Mouse (Mus musculus) embryonic facial prominence, embryonic 10.5 days (tissue): ENCODE results near the gene Disc1. TPM values are rescaled to one million over a fixed set of nuclear protein-coding genes. Genes with fewer than 3 reads are reported as not detected.

Experiments used
- DNase-seq: peaks from one replicate; pipeline ENCODE4 v3.0.0-alpha.2; 2017; ENCODE audit warnings: low spot score
- H3K27ac ChIP-seq: fragments of 300-500 bp; sonication (generic); replicated peaks from 2 replicates; pipeline ENCODE4 v1.5.1; 2016; ENCODE audit warnings: mild to moderate bottlenecking
- H3K27me3 ChIP-seq: fragments of 300-500 bp; sonication (generic); replicated peaks from 2 replicates; pipeline ENCODE4 v1.6.1; 2016; ENCODE audit warnings: low read depth, mild to moderate bottlenecking; ENCODE audit not compliant: poor library complexity, severe bottlenecking
- H3K36me3 ChIP-seq: fragments of 300-500 bp; sonication (generic); replicated peaks from 2 replicates; pipeline ENCODE4 v1.6.1; 2016; ENCODE audit warnings: mild to moderate bottlenecking, moderate library complexity
- H3K4me1 ChIP-seq: fragments of 300-500 bp; sonication (generic); 2 replicates; pipeline ENCODE4 v1.6.1; 2016
- H3K4me3 ChIP-seq: fragments of 300-500 bp; sonication (generic); 2 replicates; pipeline ENCODE4 v1.5.1; 2016; ENCODE audit warnings: mild to moderate bottlenecking, moderate library complexity
- H3K9me3 ChIP-seq: fragments of 300-500 bp; sonication (generic); 2 replicates; pipeline ENCODE4 v1.6.1; 2016; ENCODE audit warnings: mild to moderate bottlenecking
- WGBS: fragments of 180-500 bp; shearing (Covaris S2); methylation state at CpG from one replicate; pipeline ENCODE4 v1.1.7; 2016; 5-methylcytosine and 5-hydroxymethylcytosine counted together
- polyA plus RNA-seq: library from polyadenylated mRNA; unstranded; fragments of >200 nt; fragmentation: Nextera tagmentation; extraction: Ambion mirVana; gene quantifications from 2 replicates; pipeline ENCODE4 v1.2.1, GENCODE M21; 2016

Disc1 gene
- polyA plus RNA-seq, 1 experiment from 2014 or later = 1.7 TPM

DNA sequence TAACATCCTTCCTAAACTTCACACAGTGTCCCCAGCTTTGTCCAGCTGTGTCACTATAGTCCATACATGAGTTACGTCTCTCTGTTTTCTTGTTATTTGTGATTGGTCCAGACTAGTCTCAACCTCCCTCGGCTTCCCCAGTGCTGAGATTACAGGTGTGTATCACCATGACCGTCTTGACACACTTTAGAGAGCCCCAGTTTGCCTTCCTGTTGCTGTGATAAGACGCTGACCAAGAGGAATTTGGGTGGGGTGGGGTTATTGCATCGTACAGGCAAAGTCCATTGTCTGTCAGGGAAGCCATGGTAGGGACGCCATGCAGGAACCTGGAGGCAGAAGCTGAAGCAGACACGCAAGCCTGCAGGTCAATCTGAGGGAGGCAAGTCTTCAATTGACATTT, 216.3 kb downstream of the Disc1 start:
- Histone ChIP-seq H3K27ac (no peak overlapping the region; the same call in 1 of the 2 replicates), H3K36me3 (no peaks in the 10 kb centered on the region), H3K27me3 (0 out of 2 replicates have a peak, but pooled peaks cover 14% of the 10 kb centered on the region), H3K4me3 (no peak overlapping the region), H3K9me3 (0 out of 2 replicates have a peak, but pooled peaks cover 6% of the 10 kb centered on the region), H3K4me1 (peaks cover 16% of the 10 kb centered on the region)
- WGBS = 84% methylated on average over 7 of the region's 7 CpGs
- no peak for DNase-seq

DNA sequence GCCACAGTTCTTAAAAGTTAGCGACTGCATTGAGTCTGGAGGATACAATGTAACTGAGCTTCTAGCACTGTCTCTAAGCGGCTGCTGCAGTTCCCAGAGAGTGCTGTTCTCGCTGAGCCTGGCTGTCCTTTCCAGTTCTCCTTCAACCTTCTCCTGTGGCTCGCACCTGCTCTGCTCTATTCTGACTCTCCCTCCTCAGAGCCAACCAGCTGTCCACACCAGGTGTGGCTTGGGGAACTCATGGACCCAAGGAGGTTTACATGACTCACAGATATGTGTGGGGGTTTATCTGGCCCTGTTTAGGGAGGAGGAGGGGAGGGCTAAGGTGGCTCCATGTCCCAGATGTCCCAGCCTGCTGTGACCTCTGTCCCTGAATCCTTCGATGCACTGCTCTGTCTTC, 217.4 kb downstream of the Disc1 start:
- 0 out of 2 replicates have a peak, but pooled peaks cover 9% of the 10 kb centered on the region for H3K9me3 ChIP-seq
- no peak for DNase-seq
- 0 out of 2 replicates have a peak overlapping the region, but pooled peaks have one; percentile 7 for H3K27ac ChIP-seq
- no peaks in the 10 kb centered on the region for H3K36me3 ChIP-seq
- WGBS = 74% methylated on average over 5 of the region's 5 CpGs
- peaks cover 13% of the 10 kb centered on the region for H3K4me1 ChIP-seq
- H3K4me3 ChIP-seq = no peak overlapping the region
- H3K27me3 ChIP-seq = 0 out of 2 replicates have a peak, but pooled peaks cover 8% of the 10 kb centered on the region

DNA sequence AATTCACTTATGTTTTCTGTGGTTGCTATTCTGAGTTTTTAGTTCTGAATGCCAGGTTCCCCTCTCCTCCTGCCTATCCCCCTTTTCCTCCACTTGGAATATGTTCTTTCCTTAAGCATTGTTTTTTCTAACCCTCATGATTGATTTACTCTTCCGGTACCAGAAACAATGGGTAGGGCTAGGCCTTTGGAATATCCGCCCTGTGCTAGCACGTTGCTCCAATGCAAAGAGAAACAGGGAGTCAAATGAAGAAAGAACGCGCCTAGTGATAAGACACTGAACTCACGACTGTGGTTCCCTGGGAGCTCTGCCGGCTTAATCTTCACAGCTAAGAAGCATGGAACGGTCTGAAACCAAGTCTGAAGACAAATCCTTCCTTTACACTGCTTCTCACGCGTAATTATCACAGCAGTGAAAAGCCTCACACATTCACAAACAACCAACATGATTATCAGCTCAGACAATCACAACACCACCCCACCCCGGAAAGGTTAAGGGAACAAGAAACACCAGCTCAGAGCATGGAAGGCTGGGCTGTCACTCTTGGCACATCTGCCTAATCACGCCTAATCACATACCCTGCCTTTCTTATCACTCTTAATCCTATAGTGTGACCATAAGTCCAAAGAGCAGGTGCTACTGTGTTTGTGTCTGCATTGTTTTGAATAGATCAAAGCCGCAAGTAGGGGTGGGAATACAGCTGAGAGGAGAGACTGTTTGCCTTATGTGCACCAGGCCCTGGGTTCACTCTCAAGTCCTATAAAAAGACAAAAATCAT, 218.3 kb downstream of the Disc1 start:
- DNase-seq = no peak
- H3K4me1 ChIP-seq = peaks cover 22% of the 10 kb centered on the region
- H3K9me3 ChIP-seq = 0 out of 2 replicates have a peak, but pooled peaks cover 9% of the 10 kb centered on the region
- H3K27ac ChIP-seq = no peak overlapping the region; the same call in 1 of the 2 replicates
- no peaks in the 10 kb centered on the region for H3K36me3 ChIP-seq
- 66% methylated on average over 13 of the region's 13 CpGs for WGBS
- no peak overlapping the region for H3K4me3 ChIP-seq
- H3K27me3 ChIP-seq = 0 out of 2 replicates have a peak, but pooled peaks cover 8% of the 10 kb centered on the region

DNA sequence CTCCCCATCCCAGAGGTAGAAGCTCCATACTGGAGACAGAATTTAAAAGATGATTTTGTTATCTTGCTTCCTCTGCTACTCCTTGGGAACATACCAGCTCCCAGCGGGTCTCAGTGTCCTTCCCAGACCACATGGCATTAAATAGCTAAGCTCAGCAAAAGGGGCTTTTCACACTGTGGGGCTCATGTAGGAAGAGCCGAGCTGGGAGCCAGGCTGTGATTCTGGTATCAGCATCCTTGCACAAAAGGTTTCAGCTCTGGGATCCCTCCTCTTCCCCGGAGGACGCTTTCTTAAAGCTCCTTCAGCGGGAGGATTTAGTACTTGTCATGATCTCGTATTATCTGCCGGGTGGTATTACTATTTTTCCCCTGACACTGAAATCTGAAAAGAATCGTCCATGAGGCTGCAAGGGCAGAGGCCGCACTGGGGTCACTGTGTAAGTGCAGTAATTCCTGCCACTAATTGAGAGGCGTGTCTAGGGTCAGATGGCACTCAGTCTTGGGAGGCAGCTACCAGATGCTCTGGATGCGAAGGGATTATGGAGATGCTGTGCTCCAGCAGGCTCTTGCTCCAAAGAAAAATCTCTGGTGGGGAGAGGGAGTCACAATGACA, 223.2 kb downstream of the Disc1 start:
- peaks cover 30% of the 10 kb centered on the region for H3K27me3 ChIP-seq
- H3K27ac ChIP-seq = peak overlapping the region; percentile 61
- no peaks in the 10 kb centered on the region for H3K36me3 ChIP-seq
- H3K4me1 ChIP-seq = peaks cover 46% of the 10 kb centered on the region
- peak; percentile 69 for DNase-seq
- H3K9me3 ChIP-seq = 0 out of 2 replicates have a peak, but pooled peaks cover 9% of the 10 kb centered on the region
- H3K4me3 ChIP-seq = no peak overlapping the region; the same call in 1 of the 2 replicates
- 3% methylated on average over 11 of the region's 11 CpGs for WGBS

DNA sequence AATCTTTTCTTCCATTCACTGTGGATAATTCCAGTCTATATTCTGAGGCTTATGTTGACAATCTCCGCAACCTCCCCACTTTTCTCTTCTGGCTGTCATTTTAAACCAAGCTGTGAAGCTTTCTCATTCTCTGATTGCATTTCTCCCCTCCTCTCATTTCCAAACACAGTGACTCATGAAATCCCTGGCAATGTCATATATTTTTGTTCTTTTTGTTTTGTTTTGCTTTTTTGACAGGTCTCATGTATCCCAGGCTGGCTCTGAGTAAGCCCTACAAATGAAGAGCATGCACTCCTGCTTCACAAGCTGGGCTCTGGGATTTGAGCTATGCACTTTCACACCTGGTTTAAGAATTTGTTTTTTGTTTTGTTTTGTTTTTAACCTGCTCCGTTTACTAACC, 225.2 kb downstream of the Disc1 start:
- DNase-seq = no peak
- Histone ChIP-seq H3K4me3 (no peak overlapping the region), H3K9me3 (0 out of 2 replicates have a peak, but pooled peaks cover 9% of the 10 kb centered on the region), H3K27ac (no peak overlapping the region), H3K4me1 (peaks cover 63% of the 10 kb centered on the region), H3K36me3 (no peaks in the 10 kb centered on the region), H3K27me3 (peaks cover 32% of the 10 kb centered on the region)
- WGBS = 88% methylated on average over 2 of the region's 2 CpGs

DNA sequence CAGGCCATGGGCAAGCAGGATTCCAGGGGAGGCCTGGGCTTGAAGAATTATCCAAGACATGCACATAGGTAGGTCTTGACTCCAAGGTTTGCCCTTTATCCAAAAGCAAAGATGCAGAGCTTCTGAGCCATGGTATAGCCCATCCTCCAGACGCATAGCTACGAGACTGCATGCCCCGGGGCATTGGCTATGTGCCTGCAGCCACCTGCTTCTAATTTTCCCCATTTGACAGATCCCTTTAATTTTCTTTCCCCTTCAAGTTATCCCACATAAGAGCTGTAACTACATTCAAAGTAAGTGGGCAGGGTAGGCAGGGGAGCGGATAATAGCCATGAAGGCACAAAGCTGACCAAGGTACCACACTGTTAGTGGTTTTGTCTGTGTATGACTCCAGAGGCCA, 225.9 kb downstream of the Disc1 start:
- Histone ChIP-seq H3K9me3 (0 out of 2 replicates have a peak, but pooled peaks cover 7% of the 10 kb centered on the region), H3K27me3 (peaks cover 32% of the 10 kb centered on the region), H3K27ac (no peak overlapping the region; the same call in 1 of the 2 replicates), H3K4me3 (no peak overlapping the region), H3K4me1 (peaks cover 69% of the 10 kb centered on the region), H3K36me3 (no peaks in the 10 kb centered on the region)
- WGBS = 48% methylated on average over 4 of the region's 4 CpGs
- peak; percentile 70 for DNase-seq

DNA sequence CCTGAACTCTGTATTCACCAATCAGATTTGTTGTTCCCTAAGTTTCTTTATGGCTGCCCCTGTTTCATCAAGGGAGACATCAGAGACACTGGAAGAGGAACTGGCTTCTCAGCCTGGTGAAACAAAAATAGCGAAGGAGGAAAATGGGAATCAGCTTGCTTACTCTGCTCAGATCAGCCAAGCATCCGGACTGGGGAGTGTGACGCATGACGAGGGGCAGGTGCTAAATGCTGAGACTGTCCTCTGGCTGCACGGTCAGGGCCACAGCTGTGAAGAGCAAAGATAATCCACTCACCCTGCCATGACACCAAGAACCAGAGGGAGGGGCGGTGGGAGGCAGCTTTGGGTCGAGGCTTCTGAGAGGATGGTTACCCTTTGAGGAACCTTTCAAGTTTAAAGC, 228.5 kb downstream of the Disc1 start:
- Histone ChIP-seq H3K36me3 (no peaks in the 10 kb centered on the region), H3K27ac (peak overlapping the region; percentile 65; the same call in 1 of the 2 replicates), H3K4me3 (no peak overlapping the region), H3K4me1 (peaks cover 79% of the 10 kb centered on the region), H3K27me3 (peaks cover 37% of the 10 kb centered on the region), H3K9me3 (no peaks in the 10 kb centered on the region)
- DNase-seq = no peak
- 64% methylated on average over 7 of the region's 7 CpGs for WGBS

DNA sequence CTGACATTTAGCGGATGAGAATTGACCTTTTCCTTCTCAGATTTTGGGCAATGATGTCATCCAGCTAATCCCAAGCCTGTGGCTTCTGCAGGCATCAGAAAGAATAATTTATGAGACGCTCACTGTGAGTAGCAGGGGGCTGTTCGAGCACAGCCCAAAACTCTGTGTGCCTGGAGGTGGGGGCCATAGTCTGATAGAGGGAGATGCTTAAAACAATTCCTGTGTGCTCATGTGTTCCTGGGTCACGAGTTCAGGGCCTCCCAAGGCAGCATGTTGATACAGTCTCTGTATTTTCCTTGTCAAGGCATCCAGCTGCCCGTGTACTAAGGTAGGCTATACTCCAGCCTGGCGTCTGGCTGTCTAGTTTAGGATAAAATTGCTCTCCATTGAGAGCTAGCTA, 229.5 kb downstream of the Disc1 start:
- peak overlapping the region; percentile 16; the same call in 1 of the 2 replicates for H3K27ac ChIP-seq
- 66% methylated on average over 6 of the region's 6 CpGs for WGBS
- H3K4me1 ChIP-seq = peaks cover 72% of the 10 kb centered on the region
- peaks cover 27% of the 10 kb centered on the region for H3K27me3 ChIP-seq
- no peaks in the 10 kb centered on the region for H3K36me3 ChIP-seq
- H3K9me3 ChIP-seq = no peaks in the 10 kb centered on the region
- H3K4me3 ChIP-seq = no peak overlapping the region
- no peak for DNase-seq

DNA sequence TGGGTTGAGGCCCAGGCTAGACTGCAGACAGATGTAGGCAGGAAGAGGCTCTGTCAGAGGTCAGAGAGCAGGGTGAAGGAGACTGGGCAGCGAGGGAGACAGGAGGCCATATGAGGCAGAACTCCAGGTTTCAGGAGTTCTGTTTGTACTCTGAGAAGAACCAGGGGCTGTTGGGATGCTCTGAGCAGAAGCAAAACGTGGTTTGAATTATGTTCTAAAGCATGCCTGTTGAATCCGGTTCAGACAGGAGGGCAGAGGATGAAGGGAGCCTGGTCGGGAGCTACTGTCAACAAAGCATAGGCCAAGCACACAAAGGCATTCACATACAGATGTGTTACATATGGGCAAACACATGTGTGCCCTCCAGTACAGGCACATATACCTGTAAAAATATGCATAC, 230.9 kb downstream of the Disc1 start:
- peaks cover 17% of the 10 kb centered on the region; the same call in 1 of the 2 replicates for H3K27me3 ChIP-seq
- no peak overlapping the region for H3K4me3 ChIP-seq
- H3K9me3 ChIP-seq = no peaks in the 10 kb centered on the region
- 41% methylated on average over 4 of the region's 4 CpGs for WGBS
- peaks cover 59% of the 10 kb centered on the region for H3K4me1 ChIP-seq
- peak; percentile 52 for DNase-seq
- H3K27ac ChIP-seq = peak overlapping the region; percentile 83
- H3K36me3 ChIP-seq = no peaks in the 10 kb centered on the region

DNA sequence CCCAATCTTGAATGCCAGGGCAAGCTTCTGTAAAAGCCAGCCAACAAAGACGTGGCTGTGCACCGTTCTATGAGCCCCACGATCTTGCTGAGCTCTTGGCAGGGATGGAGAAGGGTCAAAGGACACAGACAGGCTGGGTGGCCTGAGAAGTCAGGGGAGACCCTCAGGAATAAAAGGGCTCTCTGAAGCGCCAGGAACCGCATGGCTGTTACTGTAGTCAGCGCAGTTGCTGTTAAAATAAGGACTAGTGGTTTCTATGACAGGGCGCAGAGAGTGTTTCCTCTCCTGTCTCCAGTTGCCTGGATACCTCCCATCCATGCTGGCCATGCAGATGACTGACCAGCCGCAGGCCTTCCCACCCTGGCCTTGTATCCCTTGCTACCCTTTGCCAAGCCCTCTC, 231.4 kb downstream of the Disc1 start:
- Histone ChIP-seq H3K27me3 (peaks cover 11% of the 10 kb centered on the region; the same call in 1 of the 2 replicates), H3K27ac (peak overlapping the region; percentile 83), H3K9me3 (no peaks in the 10 kb centered on the region), H3K4me3 (no peak overlapping the region), H3K36me3 (no peaks in the 10 kb centered on the region), H3K4me1 (peaks cover 53% of the 10 kb centered on the region)
- DNase-seq = no peak
- WGBS = 66% methylated on average over 8 of the region's 8 CpGs

DNA sequence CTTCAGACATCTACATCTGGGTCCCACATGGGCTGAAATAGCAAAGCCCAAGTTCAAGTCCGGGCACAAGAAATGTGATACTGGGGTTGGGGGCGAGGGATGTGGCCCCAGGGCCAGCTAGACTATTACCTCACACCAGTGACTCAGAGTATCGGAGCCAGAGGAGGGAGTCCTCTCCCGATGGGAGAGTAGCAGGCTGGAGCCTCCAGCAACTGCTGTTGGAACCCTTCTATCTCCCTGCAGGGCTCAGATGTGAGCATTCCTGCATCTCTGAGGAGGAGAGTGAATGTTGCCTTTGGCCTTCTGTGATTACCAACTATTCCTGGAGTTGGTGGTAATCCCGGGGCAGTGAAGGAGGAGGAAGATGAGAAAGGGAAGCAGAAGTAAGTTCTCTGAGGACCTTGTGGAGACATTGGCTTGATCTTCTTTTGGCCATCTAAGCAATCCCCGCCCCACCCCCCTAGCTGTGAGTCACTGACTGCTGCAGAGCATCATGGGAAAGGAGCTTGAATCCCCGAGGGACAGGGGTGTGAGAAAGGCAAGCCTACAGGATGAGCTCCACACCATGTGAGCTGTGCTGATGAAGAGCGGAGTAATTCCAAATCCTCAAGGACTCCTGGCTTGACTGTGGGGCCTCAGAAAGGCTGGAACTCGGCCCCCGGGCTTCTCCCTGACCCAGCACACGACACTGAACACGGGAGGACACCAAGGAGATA, 232.1 kb downstream of the Disc1 start:
- Histone ChIP-seq H3K9me3 (no peaks in the 10 kb centered on the region), H3K27ac (peak overlapping the region; percentile 83), H3K36me3 (no peaks in the 10 kb centered on the region), H3K27me3 (peaks cover 9% of the 10 kb centered on the region; the same call in 1 of the 2 replicates), H3K4me1 (peaks cover 54% of the 10 kb centered on the region), H3K4me3 (no peak overlapping the region)
- WGBS = 58% methylated on average over 12 of the region's 12 CpGs
- peak; percentile 54 for DNase-seq

DNA sequence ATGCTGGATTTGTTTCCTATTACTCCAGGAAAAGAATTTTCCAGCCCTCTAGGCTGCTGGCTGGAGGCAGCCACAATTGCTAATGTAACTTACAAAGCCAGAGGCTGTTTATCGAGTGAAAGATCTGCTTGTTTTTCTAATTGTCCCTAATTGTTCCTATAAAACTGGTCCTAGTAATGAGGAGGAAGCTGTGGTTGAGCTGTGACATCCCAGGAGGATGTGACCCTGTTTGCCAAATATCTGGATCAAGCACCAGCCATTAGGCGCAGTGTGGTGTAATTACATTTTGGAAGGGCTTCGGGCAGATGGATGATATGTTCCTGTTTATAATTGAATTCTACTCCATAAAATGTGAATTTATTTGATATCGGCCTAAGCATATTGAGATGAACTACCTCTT, 233.3 kb downstream of the Disc1 start:
- H3K27ac ChIP-seq = no peak overlapping the region
- DNase-seq = no peak
- H3K4me3 ChIP-seq = no peak overlapping the region
- no peaks in the 10 kb centered on the region for H3K9me3 ChIP-seq
- peaks cover 63% of the 10 kb centered on the region for H3K4me1 ChIP-seq
- 78% methylated on average over 4 of the region's 4 CpGs for WGBS
- peaks cover 6% of the 10 kb centered on the region; the same call in 1 of the 2 replicates for H3K27me3 ChIP-seq
- H3K36me3 ChIP-seq = no peaks in the 10 kb centered on the region
